Mouse (Mus musculus) intestine, embryonic 16.5 days (tissue): ENCODE data around the gene Spem2. TPM values are rescaled to one million over a fixed set of nuclear protein-coding genes. Genes with fewer than 3 reads are reported as not detected.
A peak's percentile ranks its signal among the peaks of the same experiment; 100 is the strongest.

ENCODE experiments used
- ATAC-seq: fragments of 200-750 bp; cut with Nextera tagmentation; 2 replicates; pipeline ENCODE4 v1.8.0; 2017; ENCODE audit warnings: moderate TSS enrichment, moderate library complexity
- H3K27ac ChIP-seq: fragments of 300-500 bp; sonication (generic); 2 replicates; pipeline ENCODE4 v1.5.1; 2014; ENCODE audit warnings: mild to moderate bottlenecking, low read length
- H3K27me3 ChIP-seq: fragments of 300-500 bp; sonication (generic); replicated peaks from 2 replicates; pipeline ENCODE4 v1.6.1; 2014; ENCODE audit warnings: low read length, control low read depth, mixed read lengths; ENCODE audit not compliant: control insufficient read depth, insufficient read depth
- H3K36me3 ChIP-seq: fragments of 300-500 bp; sonication (generic); 2 replicates; pipeline ENCODE4 v1.6.1; 2014; ENCODE audit warnings: low read length, control low read depth; ENCODE audit not compliant: control insufficient read depth, insufficient read depth
- H3K4me1 ChIP-seq: fragments of 300-500 bp; sonication (generic); 2 replicates; pipeline ENCODE4 v1.6.1; 2014; ENCODE audit warnings: low read length, control low read depth, mixed read lengths; ENCODE audit not compliant: control insufficient read depth, insufficient read depth
- H3K4me2 ChIP-seq: fragments of 300-500 bp; sonication (generic); 2 replicates; pipeline ENCODE4 v1.6.1; 2014; ENCODE audit warnings: low read depth, low read length, control low read depth
- H3K4me3 ChIP-seq: fragments of 300-500 bp; sonication (generic); 2 replicates; pipeline ENCODE4 v1.5.1; 2014; ENCODE audit warnings: mild to moderate bottlenecking, low read length
- H3K9ac ChIP-seq: fragments of 300-500 bp; sonication (generic); 2 replicates; pipeline ENCODE4 v1.6.1; 2014; ENCODE audit warnings: low read depth, low read length
- H3K9me3 ChIP-seq: fragments of 300-500 bp; sonication (generic); 2 replicates; pipeline ENCODE4 v1.6.1; 2016; ENCODE audit warnings: low read length, control low read depth; ENCODE audit not compliant: control insufficient read depth
- WGBS: fragments of 180-500 bp; shearing (Covaris S2); extraction: QIAGEN DNeasy Blood & Tissue Kit; methylation state at CpG from one replicate; pipeline ENCODE4 v1.1.7; 2014; 5-methylcytosine and 5-hydroxymethylcytosine counted together
- polyA plus RNA-seq: library from polyadenylated mRNA; unstranded; fragments of >200 nt; fragmentation: Nextera tagmentation; extraction: Ambion mirVana; gene quantifications from 2 replicates; pipeline ENCODE4 v1.2.1, GENCODE M21; 2015

Gene Spem2
- polyA plus RNA-seq, 1 experiment from 2014 or later = not detected

DNA sequence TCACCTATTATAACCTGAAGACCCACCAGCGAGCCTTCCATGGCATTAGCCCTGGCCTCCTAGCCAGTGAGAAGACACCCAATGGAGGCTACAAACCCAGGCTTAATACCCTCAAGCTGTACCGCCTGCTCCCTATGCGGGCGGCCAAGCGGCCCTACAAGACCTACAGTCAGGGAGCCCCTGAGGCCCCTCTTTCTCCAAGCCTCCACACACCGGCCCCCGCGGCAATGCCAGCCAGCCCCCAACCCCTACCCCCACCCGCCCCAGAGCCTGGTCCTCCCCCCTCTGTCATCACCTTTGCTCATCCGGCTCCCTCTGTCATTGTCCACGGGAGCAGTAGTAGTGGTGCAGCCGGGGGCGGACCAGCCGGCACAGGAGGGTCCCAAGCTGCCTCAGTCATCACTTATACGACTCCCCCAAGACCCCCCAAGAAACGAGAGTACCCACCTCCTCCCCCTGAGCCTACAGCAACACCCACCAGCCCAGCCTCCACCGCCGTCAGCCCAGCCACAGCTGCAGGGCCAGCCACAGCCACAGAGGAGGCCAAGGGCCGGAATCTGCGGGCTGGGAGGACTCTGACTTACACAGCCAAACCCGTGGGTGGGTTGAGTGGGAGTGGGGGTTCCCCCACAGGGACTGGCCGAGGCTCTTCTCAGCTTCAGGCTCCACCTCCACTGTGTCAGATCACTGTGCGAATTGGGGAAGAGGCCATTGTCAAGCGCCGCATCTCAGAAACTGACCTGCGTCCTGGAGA, 40.6 kb downstream of the Spem2 start:
- Histone ChIP-seq H3K27ac (no peak overlapping the region), H3K9ac (no peak overlapping the region), H3K4me3 (no peak overlapping the region), H3K9me3 (no peaks in the 10 kb centered on the region), H3K4me1 (no peaks in the 10 kb centered on the region), H3K4me2 (no peak overlapping the region), H3K36me3 (0 out of 2 replicates have a peak, but pooled peaks cover 2% of the 10 kb centered on the region), H3K27me3 (no peaks in the 10 kb centered on the region)
- WGBS = 64% methylated on average over 26 of the region's 26 CpGs
- ATAC-seq = no peak

- Histone ChIP-seq H3K4me3 (no peak overlapping the region), H3K4me2 (no peak overlapping the region), H3K27me3 (no peaks in the 10 kb centered on the region), H3K4me1 (no peaks in the 10 kb centered on the region), H3K27ac (no peak overlapping the region), H3K9ac (no peak overlapping the region), H3K9me3 (no peaks in the 10 kb centered on the region), H3K36me3 (0 out of 2 replicates have a peak, but pooled peaks cover 2% of the 10 kb centered on the region)
- no peak for ATAC-seq
- WGBS = 82% methylated on average over 20 of the region's 20 CpGs
These were observed 41.8 kb downstream of the Spem2 start for GRCm38 (mm10) chr11:69776488-69776887.

GRCm38 (mm10) chr11:69775716-69776115, 42.5 kb downstream of the Spem2 start:
- H3K27ac ChIP-seq = no peak overlapping the region
- H3K4me3 ChIP-seq = no peak overlapping the region
- H3K36me3 ChIP-seq = 0 out of 2 replicates have a peak, but pooled peaks cover 2% of the 10 kb centered on the region
- no peaks in the 10 kb centered on the region for H3K4me1 ChIP-seq
- ATAC-seq = no peak
- no peak overlapping the region for H3K9ac ChIP-seq
- H3K27me3 ChIP-seq = no peaks in the 10 kb centered on the region
- H3K4me2 ChIP-seq = no peak overlapping the region
- H3K9me3 ChIP-seq = no peaks in the 10 kb centered on the region
- WGBS = 66% methylated on average over 10 of the region's 10 CpGs

- H3K36me3 ChIP-seq = 0 out of 2 replicates have a peak, but pooled peaks cover 2% of the 10 kb centered on the region
- 66% methylated on average over 5 of the region's 5 CpGs for WGBS
- H3K4me1 ChIP-seq = no peaks in the 10 kb centered on the region
- no peak overlapping the region for H3K4me3 ChIP-seq
- no peak overlapping the region for H3K4me2 ChIP-seq
- H3K9me3 ChIP-seq = no peaks in the 10 kb centered on the region
- H3K9ac ChIP-seq = no peak overlapping the region
- H3K27ac ChIP-seq = no peak overlapping the region
- no peaks in the 10 kb centered on the region for H3K27me3 ChIP-seq
- ATAC-seq = no peak
These were observed 43.3 kb downstream of the Spem2 start for GRCm38 (mm10) chr11:69774961-69775360.

DNA sequence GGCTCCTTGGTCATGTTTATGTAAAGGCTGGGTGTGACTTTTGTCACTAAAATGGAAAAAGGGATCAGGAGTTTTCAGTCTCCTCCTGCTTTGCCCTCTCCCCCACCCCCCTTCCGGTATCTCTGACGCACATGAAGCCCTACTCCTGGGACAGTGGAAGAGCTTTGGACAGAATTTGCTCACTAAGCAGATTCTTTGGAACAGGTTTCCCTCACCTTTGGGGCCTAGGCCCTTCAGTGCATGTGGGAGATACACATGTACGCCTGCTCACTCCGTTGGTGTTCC, 50.7 kb downstream of the Spem2 start:
- 0 out of 2 replicates have a peak overlapping the region, but pooled peaks have one; percentile 97 for H3K9ac ChIP-seq

GRCm38 (mm10) chr11:69766872-69767624, 51.2 kb downstream of the Spem2 start:
- ATAC-seq = peak; percentile 3; the same call in 1 of the 2 replicates
- 51% methylated on average over 13 of the region's 13 CpGs for WGBS

More for the DNA sequence above, 50.7 kb downstream of the Spem2 start:
- Histone ChIP-seq H3K4me3 (no peak overlapping the region), H3K4me1 (peaks cover 14% of the 10 kb centered on the region), H3K27me3 (no peaks in the 10 kb centered on the region), H3K36me3 (no peaks in the 10 kb centered on the region), H3K4me2 (peak overlapping the region; percentile 78), H3K27ac (no peak overlapping the region), H3K9me3 (no peaks in the 10 kb centered on the region; the same call in 1 of the 2 replicates)
- 51% methylated on average over 4 of the region's 4 CpGs for WGBS
- no peak for ATAC-seq

More at GRCm38 (mm10) chr11:69766872-69767624, 51.2 kb downstream of the Spem2 start:
- Histone ChIP-seq H3K36me3 (no peaks in the 10 kb centered on the region), H3K4me2 (peak overlapping the region; percentile 78), H3K9me3 (no peaks in the 10 kb centered on the region; the same call in 1 of the 2 replicates), H3K9ac (peak overlapping the region; percentile 97; the same call in 1 of the 2 replicates), H3K27me3 (no peaks in the 10 kb centered on the region), H3K4me3 (peak overlapping the region; percentile 93), H3K4me1 (peaks cover 14% of the 10 kb centered on the region), H3K27ac (no peak overlapping the region)

Other genes with a start within 250 kb of the Spem2 start
- gene Wrap53, start 238.2 kb downstream of the Spem2 start, polyA plus RNA-seq = 24.5 and 26.6 TPM in 2 replicates
- 132 and 148 TPM in 2 replicates for gene Trp53, start 238.1 kb downstream of the Spem2 start, polyA plus RNA-seq
- gene Atp1b2, start 212.5 kb downstream of the Spem2 start, polyA plus RNA-seq = 6.6 and 6.8 TPM in 2 replicates
- 0.10 and 0.72 TPM in 2 replicates for gene Shbg, start 200.6 kb downstream of the Spem2 start, polyA plus RNA-seq
- gene Sat2, start 196.4 kb downstream of the Spem2 start, polyA plus RNA-seq = 15.4 and 18.1 TPM in 2 replicates
- 12.1 and 12.6 TPM in 2 replicates for gene Fxr2, start 185.5 kb downstream of the Spem2 start, polyA plus RNA-seq
- not detected in 2 replicates for gene Sox15, start 163.2 kb downstream of the Spem2 start, polyA plus RNA-seq
- 68.3 and 69.9 TPM in 2 replicates for gene Mpdu1, start 155.8 kb downstream of the Spem2 start, polyA plus RNA-seq
- 14.0 and 14.7 TPM in 2 replicates for gene Cd68, start 152.3 kb downstream of the Spem2 start, polyA plus RNA-seq
- gene Eif4a1, start 146.0 kb downstream of the Spem2 start, polyA plus RNA-seq = 524 and 563 TPM in 2 replicates
- 51.8 and 60.3 TPM in 2 replicates for gene Senp3, start 136.4 kb downstream of the Spem2 start, polyA plus RNA-seq
- 0.44 and 0.57 TPM in 2 replicates for gene Tnfsf13, start 132.7 kb downstream of the Spem2 start, polyA plus RNA-seq
- gene Tnfsf12, start 122.6 kb downstream of the Spem2 start, polyA plus RNA-seq = 6.0 and 6.3 TPM in 2 replicates
- 3.0 and 3.3 TPM in 2 replicates for gene Tnfsfm13, start 122.4 kb downstream of the Spem2 start, polyA plus RNA-seq
- 14.8 and 16.8 TPM in 2 replicates for gene Polr2a, start 59.8 kb downstream of the Spem2 start, polyA plus RNA-seq
- gene Slc35g3, start 56.5 kb downstream of the Spem2 start, polyA plus RNA-seq = 0.13 and 0.16 TPM in 2 replicates
- 2.3 and 2.4 TPM in 2 replicates for gene Zbtb4, start 52.6 kb downstream of the Spem2 start, polyA plus RNA-seq
- 3.9 and 4.7 TPM in 2 replicates for gene Chrnb1, start 22.5 kb downstream of the Spem2 start, polyA plus RNA-seq
- 1.3 and 1.4 TPM in 2 replicates for gene Fgf11, start 16.6 kb downstream of the Spem2 start, polyA plus RNA-seq
- gene Tmem102, start 12.8 kb downstream of the Spem2 start, polyA plus RNA-seq = 34.6 and 42.7 TPM in 2 replicates
- gene Gm39566, start 3.2 kb downstream of the Spem2 start, polyA plus RNA-seq = not detected in 2 replicates
- gene Spem1, start 3.7 kb upstream of the Spem2 start, polyA plus RNA-seq = 0.22 TPM in 1 of 2 replicates, not detected in the other
- gene Nlgn2, start 19.3 kb upstream of the Spem2 start, polyA plus RNA-seq = 3.4 and 4.1 TPM in 2 replicates
- gene Tmem256, start 20.0 kb upstream of the Spem2 start, polyA plus RNA-seq = 470 and 476 TPM in 2 replicates
- 73.0 and 75.2 TPM in 2 replicates for gene Plscr3, start 27.9 kb upstream of the Spem2 start, polyA plus RNA-seq
- gene Tnk1, start 40.3 kb upstream of the Spem2 start, polyA plus RNA-seq = 20.5 and 23.5 TPM in 2 replicates
- gene Tmem95, start 59.6 kb upstream of the Spem2 start, polyA plus RNA-seq = not detected in 2 replicates
- 5.5 and 6.2 TPM in 2 replicates for gene Kctd11, start 62.9 kb upstream of the Spem2 start, polyA plus RNA-seq
- gene Acap1, start 77.1 kb upstream of the Spem2 start, polyA plus RNA-seq = 4.2 and 5.2 TPM in 2 replicates
- 4.7 and 5.4 TPM in 2 replicates for gene 2810408A11Rik, start 82.5 kb upstream of the Spem2 start, polyA plus RNA-seq
- gene Neurl4, start 82.6 kb upstream of the Spem2 start, polyA plus RNA-seq = 7.1 and 10.1 TPM in 2 replicates
- gene Gps2, start 95.4 kb upstream of the Spem2 start, polyA plus RNA-seq = 60.0 and 63.8 TPM in 2 replicates
- 1,478 and 1,683 TPM in 2 replicates for gene Eif5a, start 103.5 kb upstream of the Spem2 start, polyA plus RNA-seq
- gene Ybx2, start 117.3 kb upstream of the Spem2 start, polyA plus RNA-seq = 1.3 and 2.1 TPM in 2 replicates
- 21.5 and 22.6 TPM in 2 replicates for gene Slc2a4, start 129.7 kb upstream of the Spem2 start, polyA plus RNA-seq
- 1,377 and 1,415 TPM in 2 replicates for gene Cldn7, start 146.3 kb upstream of the Spem2 start, polyA plus RNA-seq
- 20.7 and 20.9 TPM in 2 replicates for gene Ctdnep1, start 162.7 kb upstream of the Spem2 start, polyA plus RNA-seq
- 92.6 and 106 TPM in 2 replicates for gene Elp5, start 164.1 kb upstream of the Spem2 start, polyA plus RNA-seq
- 639 and 679 TPM in 2 replicates for gene Gabarap, start 172.7 kb upstream of the Spem2 start, polyA plus RNA-seq
- gene Phf23, start 177.3 kb upstream of the Spem2 start, polyA plus RNA-seq = 49.7 and 53.1 TPM in 2 replicates
- gene Dvl2, start 182.1 kb upstream of the Spem2 start, polyA plus RNA-seq = 23.8 and 26.0 TPM in 2 replicates
- gene Acadvl, start 196.9 kb upstream of the Spem2 start, polyA plus RNA-seq = 172 and 189 TPM in 2 replicates
- 5.1 and 6.1 TPM in 2 replicates for gene Dlg4, start 198.5 kb upstream of the Spem2 start, polyA plus RNA-seq
- 0.17 and 0.31 TPM in 2 replicates for gene Asgr1, start 235.6 kb upstream of the Spem2 start, polyA plus RNA-seq